Mouse (Mus musculus): ENCODE measurements around the gene Olfr905.

Gene Olfr905

GRCm38 (mm10) chr9:38470807-38471206 lies at the start of gene Olfr905:
Gene Olfr905 (plus strand): TSS chr9:38471107.
- in situ Hi-C loops (cut with MboI; ENCODE audit: low pct_unique_long_range_greater_than_20kb in 1 of 2, low sequenced_read_pairs in 2 of 2, unreplicated experiment in 1 of 2): no loop called here

GRCm38 (mm10) chr9:38423801-38424200 lies 47.1 kb upstream of the Olfr905 start:
- in situ Hi-C loops (cut with MboI; ENCODE audit: low pct_unique_long_range_greater_than_20kb in 1 of 2, low sequenced_read_pairs in 2 of 2, unreplicated experiment in 1 of 2): loop anchor here in 1 of 2 experiments (25.0 kb wide), 1 partner anchor 214 kb away; no protein-coding TSS in a partner anchor

- in situ Hi-C loops (cut with MboI; ENCODE audit: low pct_unique_long_range_greater_than_20kb in 1 of 2, low sequenced_read_pairs in 2 of 2, unreplicated experiment in 1 of 2): no loop called here
Measured at GRCm38 (mm10) chr9:38427026-38427425, 43.9 kb upstream of the Olfr905 start.

GRCm38 (mm10) chr9:38429155-38429554 lies 41.8 kb upstream of the Olfr905 start, which contains the start of gene Olfr901:
Gene Olfr901 (plus strand): TSS chr9:38429455.
- in situ Hi-C loops (cut with MboI; ENCODE audit: low pct_unique_long_range_greater_than_20kb in 1 of 2, low sequenced_read_pairs in 2 of 2, unreplicated experiment in 1 of 2): no loop called here

- in situ Hi-C loops (cut with MboI; ENCODE audit: low pct_unique_long_range_greater_than_20kb in 1 of 2, low sequenced_read_pairs in 2 of 2, unreplicated experiment in 1 of 2): no loop called here
Measured at GRCm38 (mm10) chr9:38447352-38447751, 23.6 kb upstream of the Olfr905 start, which contains the start of gene Olfr902. Gene Olfr902 (plus strand): TSS chr9:38447652.

- in situ Hi-C loops (cut with MboI; ENCODE audit: low pct_unique_long_range_greater_than_20kb in 1 of 2, low sequenced_read_pairs in 2 of 2, unreplicated experiment in 1 of 2): no loop called here
Measured at GRCm38 (mm10) chr9:38462844-38463243, 8.1 kb upstream of the Olfr905 start, which contains the start of gene Olfr904. Gene Olfr904 (plus strand): TSS chr9:38463144.

- in situ Hi-C loops (cut with MboI; ENCODE audit: low pct_unique_long_range_greater_than_20kb in 1 of 2, low sequenced_read_pairs in 2 of 2, unreplicated experiment in 1 of 2): no loop called here
Measured at GRCm38 (mm10) chr9:38486785-38487184, 15.9 kb downstream of the Olfr905 start, which contains the start of gene Olfr906. Gene Olfr906 (plus strand): TSS chr9:38487085.

- in situ Hi-C loops (cut with MboI; ENCODE audit: low pct_unique_long_range_greater_than_20kb in 1 of 2, low sequenced_read_pairs in 2 of 2, unreplicated experiment in 1 of 2): no loop called here
Measured at GRCm38 (mm10) chr9:38495501-38495900, 24.6 kb downstream of the Olfr905 start, which contains the start of gene Olfr907. Gene Olfr907 (plus strand): TSS chr9:38495801.

GRCm38 (mm10) chr9:38512353-38512752 lies 41.4 kb downstream of the Olfr905 start:
- in situ Hi-C loops (cut with MboI; ENCODE audit: low pct_unique_long_range_greater_than_20kb in 1 of 2, low sequenced_read_pairs in 2 of 2, unreplicated experiment in 1 of 2): no loop called here

GRCm38 (mm10) chr9:38521280-38521679 lies 50.4 kb downstream of the Olfr905 start, which contains the start of gene Olfr911-ps1:
Gene Olfr911-ps1 (plus strand): TSS chr9:38521580.
- in situ Hi-C loops (cut with MboI; ENCODE audit: low pct_unique_long_range_greater_than_20kb in 1 of 2, low sequenced_read_pairs in 2 of 2, unreplicated experiment in 1 of 2): no loop called here

All from mouse embryonic stem cell (cell line).